Mouse (Mus musculus): ENCODE measurements around the gene Tbc1d19.

DNA sequence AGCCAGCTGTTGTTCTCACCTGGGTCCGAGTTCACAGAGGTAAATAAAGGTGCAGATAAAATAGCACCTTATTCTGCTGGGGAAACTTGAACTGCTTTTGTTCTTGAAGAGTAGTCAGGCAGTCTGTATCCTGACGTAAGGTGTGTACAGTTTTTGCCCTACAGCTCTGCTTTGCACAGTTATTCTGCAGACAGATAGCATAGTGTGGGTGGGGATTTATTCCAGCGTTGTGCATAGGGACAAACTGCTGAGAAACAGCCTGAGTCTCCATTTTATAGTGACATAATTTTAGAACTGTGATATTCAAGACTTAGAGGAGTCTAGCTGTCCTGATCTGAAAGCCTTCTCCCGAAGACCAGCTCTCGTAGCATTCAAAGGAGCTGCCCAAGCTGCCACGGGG is 46.6 kb downstream of the Tbc1d19 start:
- TF ChIP-seq TAL1 (IDR thresholded peaks at IDR 0.05; ENCODE audit: low read length) (no peak), GATA1 (IDR thresholded peaks at IDR 0.05; ENCODE audit: low read length) (no peak)
